Mouse (Mus musculus) common myeloid progenitor, adult 5-6 weeks (primary cell): ENCODE measurements around the gene Zfp426. TPM values are rescaled to one million over a fixed set of nuclear protein-coding genes. Genes with fewer than 3 reads are reported as not detected.

ENCODE experiments used
- ATAC-seq: replicated peaks from 2 replicates; pipeline ENCODE4 v1.8.0; 2016; ENCODE audit warnings: low read depth, mild to moderate bottlenecking, moderate TSS enrichment, inconsistent platforms; ENCODE audit not compliant: poor library complexity, severe bottlenecking
- total RNA-seq: library from RNA; stranded (forward); fragments of 200-1000, 187-1606 nt; gene quantifications from 2 replicates; pipeline ENCODE4 v1.2.3, GENCODE M21; 2017

Zfp426 gene
- total RNA-seq, 1 experiment from 2014 or later: 22.2 TPM

- ATAC-seq: peak; percentile 97
These were observed 32.9 kb downstream of the Zfp426 start, which contains the start of gene Zfp26 for GRCm38 (mm10) chr9:20459377-20460317. TSS of gene Zfp26 (minus strand) at chr9:20460162.

- ATAC-seq: no peak
These were observed 38.9 kb downstream of the Zfp426 start for GRCm38 (mm10) chr9:20453647-20454046.

GRCm38 (mm10) chr9:20451493-20451892, 41.1 kb downstream of the Zfp426 start:
- ATAC-seq: no peak

- ATAC-seq: no peak
These were observed 49.3 kb downstream of the Zfp426 start for GRCm38 (mm10) chr9:20443183-20443783.

DNA sequence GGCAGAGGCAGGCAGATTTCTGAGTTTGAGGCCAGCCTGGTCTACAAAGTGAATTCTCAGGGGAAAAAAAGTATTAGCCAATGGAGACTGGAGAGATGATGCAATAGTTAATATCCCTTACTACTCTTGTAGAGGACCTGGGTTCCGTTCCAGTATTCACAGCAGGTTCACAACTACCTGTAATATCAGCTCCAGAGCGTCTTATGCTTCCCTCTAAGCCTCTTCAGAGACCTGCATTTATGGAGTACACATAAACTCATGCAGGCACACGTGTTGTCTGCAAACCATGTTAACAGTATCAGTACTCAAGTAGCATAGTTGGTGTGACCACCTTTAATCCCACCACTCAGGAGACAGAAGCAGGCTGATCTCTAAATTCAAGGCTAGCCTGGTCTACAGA, 62.5 kb downstream of the Zfp426 start:
- ATAC-seq: no peak

Other genes with a start within 250 kb of the Zfp426 start
- gene Olfr39, start 210.4 kb downstream of the Zfp426 start, total RNA-seq: not detected in 2 replicates
- gene Olfr873, start 194.2 kb downstream of the Zfp426 start, total RNA-seq: not detected in 2 replicates
- gene Olfr18, start 156.7 kb downstream of the Zfp426 start, total RNA-seq: not detected in 2 replicates
- 4.2 and 6.0 TPM in 2 replicates for gene Zfp560, start 107.6 kb downstream of the Zfp426 start, total RNA-seq
- 38.1 and 62.8 TPM in 2 replicates for gene Zfp26, start 32.6 kb downstream of the Zfp426 start, total RNA-seq
- gene Zfp266, start 28.7 kb upstream of the Zfp426 start, total RNA-seq: 61.9 and 81.3 TPM in 2 replicates
- gene Zfp846, start 88.5 kb upstream of the Zfp426 start, total RNA-seq: 5.2 and 8.8 TPM in 2 replicates
- gene Ubl5, start 150.1 kb upstream of the Zfp426 start, total RNA-seq: 87.1 and 102 TPM in 2 replicates
- gene Fbxl12, start 152.0 kb upstream of the Zfp426 start, total RNA-seq: 6.5 and 8.2 TPM in 2 replicates
- 9.5 and 16.3 TPM in 2 replicates for gene Pin1, start 159.3 kb upstream of the Zfp426 start, total RNA-seq